Mouse (Mus musculus): ENCODE data around the gene Reps1.

- TF ChIP-seq POLR2A (IDR thresholded peaks at IDR 0.05; ENCODE audit: insufficient read depth, low read length), result no peak
- no peak for TF ChIP-seq EP300 (IDR thresholded peaks at IDR 0.05; ENCODE audit: insufficient read depth, low read depth, low read length)
- TF ChIP-seq CTCF (IDR thresholded peaks at IDR 0.05; ENCODE audit: low read depth, low read length), result no peak
These were observed at the start of gene Reps1 for GRCm38 (mm10) chr10:18055696-18056390.

All from ES-Bruce4 (cell line).